Mouse (Mus musculus) liver, embryonic 16.5 days (tissue): ENCODE results near the gene Smg5. TPM values are rescaled to one million over a fixed set of nuclear protein-coding genes. Genes with fewer than 3 reads are reported as not detected.
A peak's percentile ranks its signal among the peaks of the same experiment; 100 is the strongest.
"Not testable (repeated sequence)": the region's sequence is repeated elsewhere in the genome, so short reads cannot be mapped to it uniquely, and the experiment has no call there.

Source experiments
- ATAC-seq: fragments of 200-750 bp; cut with Nextera tagmentation; 2 replicates; pipeline ENCODE4 v1.8.0; 2017; ENCODE audit warnings: low read depth, mild to moderate bottlenecking, moderate number of reproducible peaks, moderate library complexity
- H3K27ac ChIP-seq: fragments of 300-500 bp; sonication (generic); 2 replicates; pipeline ENCODE4 v1.5.1; 2014; ENCODE audit warnings: mild to moderate bottlenecking, low read length
- H3K27me3 ChIP-seq: fragments of 300-500 bp; sonication (generic); 2 replicates; pipeline ENCODE4 v1.6.1; 2014; ENCODE audit warnings: low read depth, low read length, mixed read lengths; ENCODE audit not compliant: control insufficient read depth, insufficient read depth
- H3K36me3 ChIP-seq: fragments of 300-500 bp; sonication (generic); 2 replicates; pipeline ENCODE4 v1.6.1; 2014; ENCODE audit warnings: mild to moderate bottlenecking; ENCODE audit not compliant: control insufficient read depth, insufficient read depth
- H3K4me1 ChIP-seq: fragments of 300-500 bp; sonication (generic); 2 replicates; pipeline ENCODE4 v1.6.1; 2014; ENCODE audit warnings: low read depth, low read length, mixed read lengths; ENCODE audit not compliant: control insufficient read depth
- H3K4me2 ChIP-seq: fragments of 300-500 bp; sonication (generic); 2 replicates; pipeline ENCODE4 v1.6.1; 2014; ENCODE audit warnings: low read depth, low read length, mixed read lengths
- H3K4me3 ChIP-seq: fragments of 300-500 bp; sonication (generic); 2 replicates; pipeline ENCODE4 v1.5.1; 2014; ENCODE audit warnings: low read depth, mild to moderate bottlenecking, low read length
- H3K9ac ChIP-seq: fragments of 300-500 bp; sonication (generic); 2 replicates; pipeline ENCODE4 v1.6.1; 2014; ENCODE audit warnings: low read depth, low read length
- H3K9me3 ChIP-seq: fragments of 300-500 bp; sonication (generic); replicated peaks from 2 replicates; pipeline ENCODE4 v1.6.1; 2016; ENCODE audit warnings: low read length; ENCODE audit not compliant: control insufficient read depth
- WGBS: fragments of 180-500 bp; shearing (Covaris S2); extraction: QIAGEN DNeasy Blood & Tissue Kit; methylation state at CpG from one replicate; pipeline ENCODE4 v1.1.7; 2014; ENCODE audit not compliant: insufficient replicate concordance; 5-methylcytosine and 5-hydroxymethylcytosine counted together
- polyA plus RNA-seq: library from polyadenylated mRNA; unstranded; fragments of >200 nt; fragmentation: Nextera tagmentation; extraction: Ambion mirVana; gene quantifications from 2 replicates; pipeline ENCODE4 v1.2.1, GENCODE M21; 2015

The Smg5 gene
- polyA plus RNA-seq, 1 experiment from 2014 or later, result 30.8 TPM

GRCm38 (mm10) chr3:88363700-88364099 lies 27.6 kb downstream of the Smg5 start:
- H3K36me3 ChIP-seq, result peaks cover 36% of the 10 kb centered on the region
- H3K9me3 ChIP-seq, result no peaks in the 10 kb centered on the region
- H3K27ac ChIP-seq, result peak overlapping the region; percentile 87
- WGBS, result 22% methylated on average over 4 of the region's 4 CpGs
- peak overlapping the region; percentile 59 for H3K4me3 ChIP-seq
- peak; percentile 94 for ATAC-seq
- H3K4me2 ChIP-seq, result peak overlapping the region; percentile 67
- peak overlapping the region; percentile 59 for H3K9ac ChIP-seq
- peaks cover 53% of the 10 kb centered on the region for H3K4me1 ChIP-seq
- H3K27me3 ChIP-seq, result peaks cover 17% of the 10 kb centered on the region

GRCm38 (mm10) chr3:88364337-88364736 lies 28.3 kb downstream of the Smg5 start, which contains the start of gene Paqr6:
Gene Paqr6 (plus strand): TSS chr3:88364584.
- Histone ChIP-seq H3K4me3 (peak within 1 kb of the TSS; percentile 59), H3K9me3 (no peaks in the 10 kb centered on the region), H3K9ac (peak within 1 kb of the TSS; percentile 59), H3K36me3 (peaks cover 30% of the 10 kb centered on the region), H3K27me3 (peaks cover 17% of the 10 kb centered on the region), H3K4me2 (peak within 1 kb of the TSS; percentile 67), H3K27ac (peak within 1 kb of the TSS; percentile 87), H3K4me1 (peaks cover 53% of the 10 kb centered on the region)
- ATAC-seq, result peak; percentile 68
- 3% methylated on average over 16 of the region's 16 CpGs for WGBS

GRCm38 (mm10) chr3:88365705-88366361 lies 29.8 kb downstream of the Smg5 start:
- Histone ChIP-seq H3K9ac (no peak overlapping the region), H3K27ac (no peak overlapping the region), H3K9me3 (peaks cover 4% of the 10 kb centered on the region; the same call in 1 of the 2 replicates), H3K4me1 (peaks cover 52% of the 10 kb centered on the region), H3K4me2 (peak overlapping the region; percentile 67; the same call in 1 of the 2 replicates), H3K36me3 (peaks cover 15% of the 10 kb centered on the region), H3K4me3 (peak overlapping the region; percentile 59; the same call in 1 of the 2 replicates), H3K27me3 (peaks cover 17% of the 10 kb centered on the region)
- no peak for ATAC-seq
- 36% methylated on average over 34 of the region's 34 CpGs for WGBS

GRCm38 (mm10) chr3:88366830-88367428 lies 30.9 kb downstream of the Smg5 start:
- H3K4me1 ChIP-seq, result peaks cover 42% of the 10 kb centered on the region
- peak; percentile 45 for ATAC-seq
- not testable (repeated sequence) for H3K36me3 ChIP-seq, H3K9me3 ChIP-seq, H3K4me3 ChIP-seq, H3K27ac ChIP-seq, H3K9ac ChIP-seq
- H3K27me3 ChIP-seq, result peaks cover 17% of the 10 kb centered on the region
- 0 out of 2 replicates have a peak overlapping the region, but pooled peaks have one; percentile 46 for H3K4me2 ChIP-seq
- 7% methylated on average over 18 of the region's 22 CpGs for whole genome bisulfite sequencing

- not testable (repeated sequence) for H3K4me2 ChIP-seq, ATAC-seq, H3K27ac ChIP-seq, H3K4me3 ChIP-seq, H3K36me3 ChIP-seq, H3K9ac ChIP-seq, H3K9me3 ChIP-seq
- Histone ChIP-seq H3K4me1 (peaks cover 36% of the 10 kb centered on the region), H3K27me3 (peaks cover 17% of the 10 kb centered on the region)
- WGBS, result 36% methylated on average over 3 of the region's 7 CpGs
Measured at GRCm38 (mm10) chr3:88367517-88367916, 31.5 kb downstream of the Smg5 start.

- H3K9me3 ChIP-seq, H3K4me3 ChIP-seq, H3K36me3 ChIP-seq, ATAC-seq, H3K4me2 ChIP-seq, H3K9ac ChIP-seq, H3K27ac ChIP-seq: not testable (repeated sequence)
- Histone ChIP-seq H3K27me3 (peaks cover 17% of the 10 kb centered on the region), H3K4me1 (peaks cover 26% of the 10 kb centered on the region)
- 66% methylated on average over 7 of the region's 7 CpGs for WGBS
Measured at GRCm38 (mm10) chr3:88368511-88368910, 32.5 kb downstream of the Smg5 start.

- not testable (repeated sequence) for H3K27ac ChIP-seq, H3K27me3 ChIP-seq, H3K4me1 ChIP-seq, H3K4me3 ChIP-seq, H3K9me3 ChIP-seq, ATAC-seq, H3K36me3 ChIP-seq, H3K4me2 ChIP-seq, H3K9ac ChIP-seq
- 76% methylated on average over 9 of the region's 9 CpGs for WGBS
Measured at GRCm38 (mm10) chr3:88372643-88373042, 36.6 kb downstream of the Smg5 start, which contains the start of gene Bglap3. Gene Bglap3 (minus strand): TSS chr3:88372743.

- H3K27ac ChIP-seq, H3K27me3 ChIP-seq, H3K36me3 ChIP-seq, H3K4me3 ChIP-seq, H3K9me3 ChIP-seq, H3K4me1 ChIP-seq, H3K9ac ChIP-seq: not testable (repeated sequence)
- H3K4me2 ChIP-seq, result peak overlapping the region; percentile 35; the same call in 1 of the 2 replicates
- peak; percentile 82 for ATAC-seq
- 10% methylated on average over 17 of the region's 19 CpGs for WGBS
Measured at GRCm38 (mm10) chr3:88375750-88376626, 39.9 kb downstream of the Smg5 start.
